Mouse (Mus musculus): Measurements from ENCODE around the gene Gm7849.
"Not testable (repeated sequence)": the region's sequence is repeated elsewhere in the genome, so short reads cannot be mapped to it uniquely, and the experiment has no call there.

GRCm38 (mm10) chr8:21427111-21427510, 29.2 kb downstream of the Gm7849 start, which contains the start of gene Defa36:
- TF ChIP-seq CTCF (IDR thresholded peaks at IDR 0.05; ENCODE audit: control insufficient read depth, insufficient read depth, insufficient replicate concordance, low read depth, low read length); POLR2A (IDR thresholded peaks at IDR 0.05; ENCODE audit: control insufficient read depth, low read depth, low read length): not testable (repeated sequence)
